Mouse (Mus musculus): ENCODE measurements around the gene Nxph1. TPM values are rescaled to one million over a fixed set of nuclear protein-coding genes. Genes with fewer than 3 reads are reported as not detected.

Nxph1 gene
- polyA plus RNA-seq, 1 experiment from 2014 or later: 12.8 TPM

DNA sequence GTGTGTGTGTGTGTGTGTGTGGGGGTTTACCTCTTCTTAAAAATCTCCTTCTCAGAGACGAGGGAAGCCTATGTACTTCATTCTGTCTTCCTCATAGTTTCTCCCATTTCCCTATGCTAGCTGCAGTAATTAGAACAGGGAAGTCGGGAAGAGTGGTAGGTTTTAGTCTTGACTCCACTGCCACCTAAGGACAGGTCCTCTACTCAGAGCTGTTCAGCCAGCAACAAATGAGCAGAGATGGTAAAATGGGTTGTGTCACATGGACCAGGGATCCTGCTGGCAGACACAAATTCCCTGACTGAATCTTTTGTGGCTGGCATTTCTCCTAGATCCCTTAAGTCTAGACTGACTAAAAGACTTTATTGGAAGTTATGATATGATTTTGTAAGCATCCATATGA is 128.2 kb downstream of the Nxph1 start:
- Histone ChIP-seq H3K4me3 (replicated peaks) (no peak overlapping the region), H3K9ac (no peak overlapping the region), H3K36me3 (replicated peaks) (no peaks in the 10 kb centered on the region), H3K27me3 (no peaks in the 10 kb centered on the region), H3K9me3 (no peaks in the 10 kb centered on the region), H3K4me2 (no peak overlapping the region), H3K4me1 (no peaks in the 10 kb centered on the region), H3K27ac (no peak overlapping the region)
- 63% methylated on average over 2 of the region's 2 CpGs for WGBS
- no peak for ATAC-seq (ENCODE audit: low FRiP score)

DNA sequence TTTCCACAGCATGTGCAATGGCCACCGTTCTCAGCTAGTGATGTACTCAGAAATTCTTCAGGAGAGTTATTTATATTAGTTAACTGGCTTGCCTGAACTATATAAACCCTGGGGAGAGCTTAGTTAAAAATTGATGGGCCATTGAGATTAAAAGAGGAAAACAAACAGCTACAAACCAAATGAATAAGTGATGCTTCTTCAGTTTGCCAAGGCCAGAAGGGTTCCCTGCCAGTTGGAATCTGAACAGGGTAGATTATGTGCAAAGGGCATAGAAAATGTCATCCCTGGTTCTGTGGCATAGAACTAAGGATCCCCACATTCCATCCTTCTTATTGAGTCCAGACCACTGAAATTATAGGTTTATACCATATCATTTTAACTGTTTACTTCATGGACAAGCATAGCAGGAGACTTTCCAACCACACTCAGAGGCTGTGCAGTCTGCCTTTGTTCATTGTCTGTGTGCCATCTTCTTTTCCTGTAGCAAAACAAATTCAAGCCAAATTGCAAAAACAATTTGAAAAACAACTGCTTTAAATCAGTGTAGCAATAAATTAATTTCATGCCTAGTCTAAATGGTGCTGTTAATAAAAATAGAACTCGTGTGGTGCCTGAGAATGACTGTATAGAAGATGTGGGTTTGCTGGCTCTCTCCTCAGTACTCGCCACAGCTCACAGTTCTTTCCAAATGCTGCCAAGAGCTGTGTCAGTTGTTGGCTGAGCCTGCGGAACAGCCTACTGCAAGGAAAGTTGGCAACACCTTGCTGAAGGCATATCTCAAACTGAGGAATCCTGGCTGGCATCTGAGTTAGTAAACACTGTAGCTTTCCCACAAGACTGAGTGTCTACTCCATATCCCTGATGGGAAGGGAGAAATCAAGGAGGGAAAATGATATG is 129.8 kb downstream of the Nxph1 start:
- ATAC-seq (ENCODE audit: low FRiP score): no peak
- no peaks in the 10 kb centered on the region for H3K9me3 ChIP-seq
- no peaks in the 10 kb centered on the region for H3K27me3 ChIP-seq
- H3K4me2 ChIP-seq: no peak overlapping the region
- 85% methylated on average over 4 of the region's 4 CpGs for whole genome bisulfite sequencing
- no peaks in the 10 kb centered on the region for H3K36me3 ChIP-seq (replicated peaks)
- no peak overlapping the region for H3K9ac ChIP-seq
- no peaks in the 10 kb centered on the region for H3K4me1 ChIP-seq
- H3K4me3 ChIP-seq (replicated peaks): no peak overlapping the region
- no peak overlapping the region for H3K27ac ChIP-seq

DNA sequence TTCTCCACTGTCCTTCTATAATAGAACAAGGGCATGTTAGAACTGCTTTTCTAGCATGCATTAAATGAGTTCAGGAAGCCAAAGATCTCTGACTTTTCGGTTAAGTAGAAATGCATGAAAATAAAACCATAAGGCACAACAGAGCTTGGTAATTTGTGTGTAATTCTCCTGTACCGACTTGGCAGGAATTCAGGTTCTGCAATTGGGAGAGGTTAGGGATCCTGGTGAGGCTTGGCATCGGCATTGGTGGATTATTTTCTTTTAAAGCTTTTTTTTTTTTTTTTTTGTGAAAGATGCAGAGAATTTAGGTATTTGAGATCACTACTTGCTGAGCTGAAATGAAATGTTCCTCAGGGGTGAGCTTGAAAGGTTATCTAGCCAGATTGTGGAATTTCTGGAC is 135.6 kb downstream of the Nxph1 start:
- no peaks in the 10 kb centered on the region for H3K27me3 ChIP-seq
- H3K9me3 ChIP-seq: no peaks in the 10 kb centered on the region
- no peak overlapping the region for H3K27ac ChIP-seq
- 73% methylated on average over 3 of the region's 3 CpGs for WGBS
- H3K9ac ChIP-seq: no peak overlapping the region
- no peaks in the 10 kb centered on the region for H3K36me3 ChIP-seq (replicated peaks)
- H3K4me3 ChIP-seq (replicated peaks): no peak overlapping the region
- no peak for ATAC-seq (ENCODE audit: low FRiP score)
- no peaks in the 10 kb centered on the region for H3K4me1 ChIP-seq
- no peak overlapping the region for H3K4me2 ChIP-seq

DNA sequence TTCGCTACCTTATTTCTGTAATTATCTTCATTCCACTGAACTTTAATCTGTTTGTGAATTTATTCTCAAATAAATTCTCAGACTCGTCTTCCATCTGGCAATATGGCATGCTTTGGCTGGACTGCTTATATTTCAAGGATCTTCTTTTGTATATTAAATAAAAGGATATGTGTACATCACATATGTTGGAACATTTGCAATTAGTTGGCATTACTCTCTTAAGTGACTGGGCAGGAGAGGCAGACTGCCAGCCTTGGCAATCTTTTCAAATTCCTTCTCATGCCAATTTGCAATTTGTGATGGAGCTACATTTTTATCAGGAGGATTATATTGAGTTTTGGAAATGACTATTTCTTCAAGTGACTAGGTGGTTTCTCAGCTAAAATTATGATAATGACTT is 149.1 kb downstream of the Nxph1 start:
- Histone ChIP-seq H3K27me3 (no peaks in the 10 kb centered on the region), H3K4me1 (no peaks in the 10 kb centered on the region), H3K4me3 (replicated peaks) (no peak overlapping the region), H3K27ac (no peak overlapping the region), H3K4me2 (no peak overlapping the region), H3K9ac (no peak overlapping the region), H3K9me3 (no peaks in the 10 kb centered on the region), H3K36me3 (replicated peaks) (no peaks in the 10 kb centered on the region)
- no peak for ATAC-seq (ENCODE audit: low FRiP score)
- WGBS: 83% methylated on average over 2 of the region's 2 CpGs

DNA sequence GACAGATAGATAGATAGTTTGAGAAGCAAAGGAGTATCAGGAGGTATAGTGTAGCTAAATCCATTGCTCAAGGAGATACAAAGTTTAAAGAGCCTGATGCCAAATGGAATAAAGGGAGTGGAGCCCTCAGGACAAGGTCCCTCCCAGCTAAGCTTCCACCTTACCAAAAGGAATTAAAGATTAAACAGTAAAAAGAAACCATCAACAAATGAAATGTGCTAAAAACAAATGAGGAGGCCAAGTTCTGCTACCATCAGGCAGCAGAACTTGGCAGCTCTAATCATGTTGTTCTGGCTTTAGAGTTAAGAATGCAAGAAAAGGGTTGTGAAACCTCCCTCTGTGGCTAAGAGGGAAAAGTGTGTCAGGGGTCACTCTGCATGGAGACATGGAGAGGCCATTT is 159.1 kb downstream of the Nxph1 start:
- no peak for ATAC-seq (ENCODE audit: low FRiP score)
- no peaks in the 10 kb centered on the region for H3K27me3 ChIP-seq
- no peaks in the 10 kb centered on the region for H3K9me3 ChIP-seq
- no peak overlapping the region for H3K4me3 ChIP-seq (replicated peaks)
- H3K9ac ChIP-seq: no peak overlapping the region
- no peak overlapping the region for H3K27ac ChIP-seq
- no peaks in the 10 kb centered on the region for H3K36me3 ChIP-seq (replicated peaks)
- H3K4me2 ChIP-seq: no peak overlapping the region
- H3K4me1 ChIP-seq: no peaks in the 10 kb centered on the region

DNA sequence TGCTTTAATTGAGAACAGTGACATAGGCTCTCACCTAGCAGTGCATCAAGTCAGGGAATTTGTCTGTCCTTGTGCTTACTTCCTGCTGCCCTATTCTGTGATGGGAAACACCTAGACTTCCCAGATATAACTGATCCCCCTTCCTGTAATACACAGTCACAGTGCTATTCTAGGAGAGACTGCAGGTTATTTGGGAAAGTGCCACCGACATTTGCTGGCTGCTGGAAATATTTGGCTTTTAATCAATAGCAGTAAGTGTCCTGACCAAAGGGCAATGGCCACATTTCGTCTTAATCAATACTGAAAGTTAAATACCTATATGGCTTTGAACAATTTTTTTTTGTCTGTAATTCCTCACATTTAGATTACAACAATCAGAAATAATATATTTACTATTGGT is 170.9 kb downstream of the Nxph1 start:
- H3K27ac ChIP-seq: no peak overlapping the region
- no peak for ATAC-seq (ENCODE audit: low FRiP score)
- no peak overlapping the region for H3K9ac ChIP-seq
- no peaks in the 10 kb centered on the region for H3K36me3 ChIP-seq (replicated peaks)
- H3K27me3 ChIP-seq: no peaks in the 10 kb centered on the region
- H3K4me1 ChIP-seq: no peaks in the 10 kb centered on the region
- no peak overlapping the region for H3K4me2 ChIP-seq
- no peaks in the 10 kb centered on the region for H3K9me3 ChIP-seq
- 85% methylated on average over 2 of the region's 2 CpGs for WGBS
- H3K4me3 ChIP-seq (replicated peaks): no peak overlapping the region

DNA sequence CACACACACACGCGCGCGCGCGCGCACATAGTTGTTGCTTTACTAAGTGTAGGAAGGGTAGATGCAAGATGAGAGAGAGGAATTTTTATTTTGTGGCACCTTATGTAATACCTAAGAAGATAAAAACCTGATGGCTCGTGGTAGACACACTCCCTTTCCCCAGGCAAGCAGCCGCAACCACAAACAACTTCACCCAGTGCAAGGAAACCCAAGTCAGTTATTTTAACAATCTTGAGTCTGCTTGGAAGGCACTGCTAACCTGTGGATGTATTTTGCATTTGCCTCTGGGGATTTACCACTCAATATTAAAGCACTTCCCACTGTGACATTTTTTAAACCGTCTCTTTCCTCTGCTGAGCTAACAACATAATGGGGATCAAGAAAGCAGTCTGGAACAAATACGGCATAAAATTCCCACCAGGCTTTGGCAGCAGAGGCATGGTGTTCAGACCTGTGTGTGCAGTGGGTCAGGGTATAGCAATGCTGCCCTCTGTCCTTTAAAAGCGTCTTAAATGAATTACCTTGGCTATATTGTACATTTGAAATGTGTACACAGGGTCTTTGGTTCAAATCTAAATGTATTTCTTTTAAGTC is 176.2 kb downstream of the Nxph1 start:
- Histone ChIP-seq H3K4me1 (no peaks in the 10 kb centered on the region), H3K27ac (no peak overlapping the region), H3K27me3 (no peaks in the 10 kb centered on the region), H3K9me3 (no peaks in the 10 kb centered on the region), H3K4me2 (no peak overlapping the region), H3K9ac (no peak overlapping the region), H3K36me3 (replicated peaks) (no peaks in the 10 kb centered on the region), H3K4me3 (replicated peaks) (no peak overlapping the region)
- WGBS: 80% methylated on average over 12 of the region's 12 CpGs
- ATAC-seq (ENCODE audit: low FRiP score): 0 out of 2 replicates have a peak, but pooled peaks have one; percentile 36

DNA sequence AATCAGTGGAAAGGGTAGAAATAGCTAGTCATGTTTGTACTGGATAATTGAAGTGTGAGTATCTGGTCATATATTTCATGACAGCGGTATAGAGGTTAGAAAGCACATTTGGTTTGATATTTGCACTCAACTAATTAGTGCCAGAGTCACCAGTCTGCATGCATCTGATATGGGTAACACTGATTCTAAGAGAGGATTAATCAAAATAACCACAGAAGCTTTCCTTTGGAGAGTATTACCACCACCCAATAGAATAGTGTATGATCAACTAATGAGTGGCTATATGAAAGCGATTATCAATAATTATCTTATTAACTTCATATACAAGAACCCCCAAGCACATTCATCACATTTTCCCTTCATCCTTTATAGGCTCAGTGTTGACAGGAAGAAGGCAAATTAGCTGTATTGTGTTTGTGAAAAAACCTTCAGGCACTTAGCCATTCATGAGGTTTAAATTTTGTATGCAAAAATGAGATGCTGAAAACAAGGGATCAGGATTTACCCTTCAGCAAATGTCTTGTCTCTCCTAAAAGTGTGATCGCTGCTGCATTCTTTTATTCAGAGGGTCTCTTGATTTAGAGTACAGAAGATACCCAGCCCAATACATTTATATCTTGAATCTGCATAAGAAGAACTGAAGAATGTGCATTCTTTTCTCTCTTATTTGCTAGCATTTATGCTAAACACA is 185.5 kb downstream of the Nxph1 start:
- WGBS: 54% methylated on average over 3 of the region's 3 CpGs
- no peak overlapping the region for H3K4me2 ChIP-seq
- H3K4me3 ChIP-seq (replicated peaks): no peak overlapping the region
- H3K9ac ChIP-seq: no peak overlapping the region
- no peaks in the 10 kb centered on the region for H3K36me3 ChIP-seq (replicated peaks)
- H3K27me3 ChIP-seq: no peaks in the 10 kb centered on the region
- H3K4me1 ChIP-seq: no peaks in the 10 kb centered on the region
- H3K9me3 ChIP-seq: no peaks in the 10 kb centered on the region
- ATAC-seq (ENCODE audit: low FRiP score): no peak
- no peak overlapping the region for H3K27ac ChIP-seq

DNA sequence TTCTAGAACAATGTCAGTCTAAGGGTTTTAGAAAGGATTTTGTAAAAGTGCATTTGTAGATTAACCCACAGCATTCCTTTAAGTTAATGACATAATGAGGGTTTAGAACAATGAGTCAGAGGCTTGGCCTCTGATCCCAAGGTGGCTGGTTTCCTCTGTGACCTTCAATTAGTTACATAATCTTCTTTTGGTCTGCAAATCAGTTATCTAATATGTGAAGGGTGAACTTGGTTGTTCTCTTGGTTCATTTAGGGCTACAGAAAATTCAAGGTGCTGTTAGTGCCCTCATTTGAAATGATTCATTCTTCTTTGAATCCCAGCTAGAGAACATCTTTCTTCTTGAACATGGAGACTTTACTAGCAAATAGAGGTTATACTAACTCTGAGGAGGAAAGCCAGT is 199.7 kb downstream of the Nxph1 start:
- Histone ChIP-seq H3K4me2 (no peak overlapping the region), H3K9ac (no peak overlapping the region), H3K4me3 (replicated peaks) (no peak overlapping the region), H3K4me1 (no peaks in the 10 kb centered on the region), H3K9me3 (no peaks in the 10 kb centered on the region), H3K27me3 (no peaks in the 10 kb centered on the region), H3K36me3 (replicated peaks) (no peaks in the 10 kb centered on the region), H3K27ac (no peak overlapping the region)
- ATAC-seq (ENCODE audit: low FRiP score): no peak

DNA sequence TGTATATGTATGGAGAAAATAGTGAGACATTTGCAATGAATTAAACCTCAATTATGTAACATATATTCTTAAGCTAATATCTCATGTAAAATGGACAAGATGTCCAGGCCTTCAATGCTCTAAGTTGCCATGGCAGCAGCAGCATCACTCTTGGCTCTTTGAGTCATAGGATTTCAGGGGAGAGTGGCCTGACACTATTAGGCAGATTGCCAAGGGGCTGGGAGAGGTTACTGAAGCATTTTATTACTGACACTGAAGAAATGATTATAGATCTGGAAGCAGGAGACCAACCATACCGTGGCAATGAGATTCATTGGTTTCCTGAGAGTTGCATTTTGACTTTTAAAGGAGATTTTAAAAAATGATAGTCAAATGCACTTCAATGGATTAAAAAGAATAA is 201.6 kb downstream of the Nxph1 start:
- Histone ChIP-seq H3K9ac (no peak overlapping the region), H3K36me3 (replicated peaks) (no peaks in the 10 kb centered on the region), H3K9me3 (no peaks in the 10 kb centered on the region), H3K27me3 (no peaks in the 10 kb centered on the region), H3K4me2 (no peak overlapping the region), H3K4me3 (replicated peaks) (no peak overlapping the region), H3K27ac (no peak overlapping the region), H3K4me1 (no peaks in the 10 kb centered on the region)
- no peak for ATAC-seq (ENCODE audit: low FRiP score)
- WGBS: 54% methylated on average over 1 of the region's 1 CpGs

DNA sequence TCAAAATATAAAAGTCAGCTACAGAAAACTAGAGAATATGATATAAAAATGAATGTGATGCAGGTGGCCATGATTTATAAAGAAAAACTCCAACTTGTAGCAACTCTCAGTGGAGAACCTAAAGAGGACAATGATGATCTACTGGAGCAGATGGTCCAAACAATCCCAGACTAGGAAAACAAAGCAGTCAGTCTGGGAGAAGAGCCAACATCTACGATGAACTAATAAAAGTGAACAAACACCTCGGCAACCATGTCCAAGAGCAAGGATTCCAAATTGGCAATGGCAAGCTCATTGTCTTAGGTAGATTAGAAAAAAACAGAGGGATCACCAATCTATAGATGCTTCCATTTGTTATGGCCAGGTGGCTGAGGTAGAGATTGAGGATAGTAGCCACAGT is 211.0 kb downstream of the Nxph1 start:
- H3K4me3 ChIP-seq (replicated peaks): no peak overlapping the region
- H3K4me2 ChIP-seq: no peak overlapping the region
- no peak for ATAC-seq (ENCODE audit: low FRiP score)
- 63% methylated on average over 2 of the region's 2 CpGs for WGBS
- H3K4me1 ChIP-seq: no peaks in the 10 kb centered on the region
- H3K27ac ChIP-seq: no peak overlapping the region
- H3K9ac ChIP-seq: no peak overlapping the region
- H3K27me3 ChIP-seq: no peaks in the 10 kb centered on the region
- no peaks in the 10 kb centered on the region for H3K9me3 ChIP-seq
- no peaks in the 10 kb centered on the region for H3K36me3 ChIP-seq (replicated peaks)

DNA sequence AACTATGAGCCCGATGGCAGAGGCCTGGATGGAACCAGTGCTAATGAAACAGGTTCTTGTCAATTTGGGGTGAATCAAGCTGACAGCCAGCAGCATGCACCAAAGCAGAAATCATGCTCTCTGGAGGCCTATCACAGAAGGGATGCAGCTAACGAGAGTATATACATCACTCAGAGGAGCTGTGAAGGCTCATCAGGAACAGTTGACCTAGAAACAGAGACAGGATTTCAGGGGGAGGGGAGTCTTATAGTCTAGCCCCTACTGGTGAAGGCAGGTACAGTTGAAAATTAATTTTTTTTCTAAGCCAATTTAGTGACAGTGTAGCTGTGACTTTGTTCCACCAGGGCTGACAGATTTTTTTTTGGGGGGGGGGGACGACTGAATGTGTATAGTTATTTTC is 234.2 kb downstream of the Nxph1 start:
- Histone ChIP-seq H3K4me3 (replicated peaks) (no peak overlapping the region), H3K27me3 (no peaks in the 10 kb centered on the region), H3K9ac (no peak overlapping the region), H3K4me2 (no peak overlapping the region), H3K36me3 (replicated peaks) (no peaks in the 10 kb centered on the region), H3K27ac (no peak overlapping the region), H3K4me1 (no peaks in the 10 kb centered on the region), H3K9me3 (no peaks in the 10 kb centered on the region)
- no peak for ATAC-seq (ENCODE audit: low FRiP score)
- WGBS: 53% methylated on average over 3 of the region's 3 CpGs

DNA sequence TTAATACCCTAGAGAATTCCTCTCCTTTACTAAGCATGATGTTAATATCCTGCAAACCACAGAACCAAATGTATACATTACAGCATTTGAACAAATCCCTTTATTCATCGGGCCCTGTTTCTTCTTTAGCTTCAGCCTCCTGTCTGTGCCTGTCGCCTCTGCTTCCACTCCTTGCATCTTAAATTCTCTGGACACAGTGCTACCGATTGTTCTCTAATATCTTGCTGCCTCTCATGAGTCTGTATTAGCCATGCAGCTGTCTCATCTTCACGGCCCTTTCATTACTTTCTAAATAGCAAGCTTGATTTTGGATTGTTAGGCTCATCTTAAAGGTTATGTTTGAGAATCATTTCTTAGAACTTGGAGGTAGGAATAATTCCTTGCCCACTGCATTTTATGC is 262.5 kb downstream of the Nxph1 start:
- Histone ChIP-seq H3K4me1 (no peaks in the 10 kb centered on the region), H3K9ac (no peak overlapping the region), H3K9me3 (no peaks in the 10 kb centered on the region), H3K27ac (no peak overlapping the region), H3K4me3 (replicated peaks) (no peak overlapping the region), H3K36me3 (replicated peaks) (no peaks in the 10 kb centered on the region), H3K27me3 (no peaks in the 10 kb centered on the region), H3K4me2 (no peak overlapping the region)
- 70% methylated on average over 4 of the region's 4 CpGs for WGBS
- ATAC-seq (ENCODE audit: low FRiP score): no peak

Measured in forebrain, embryonic 12.5 days (tissue).